Mouse (Mus musculus): Measurements from ENCODE around the gene C1rb.

DNA sequence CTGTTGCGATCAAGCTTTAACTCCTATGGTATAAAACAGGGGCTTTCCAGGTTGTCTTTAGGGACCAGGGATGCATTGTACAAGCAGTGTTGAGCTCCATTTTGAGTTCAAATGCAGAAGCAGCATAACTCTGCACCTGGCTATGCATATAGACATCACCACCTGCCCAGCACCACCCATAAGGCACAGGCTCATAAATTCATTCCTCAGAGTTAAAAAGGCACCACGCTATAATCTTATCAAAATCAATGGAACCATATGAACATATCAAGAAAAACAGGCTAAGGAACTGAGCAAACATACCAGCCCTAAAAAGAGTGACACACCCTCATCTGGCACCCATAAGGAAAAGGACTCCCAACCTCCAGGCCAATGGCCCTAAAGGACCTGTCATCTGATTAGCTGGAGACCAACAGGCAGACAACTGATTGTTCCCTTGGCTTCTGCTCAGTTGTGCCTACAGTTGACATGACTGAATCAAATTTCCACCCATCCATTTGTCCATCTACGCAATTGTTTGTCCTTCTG is 21.0 kb upstream of the C1rb start:
- no peak for TF ChIP-seq USF1 (IDR thresholded peaks at IDR 0.05; ENCODE audit: low read depth, low read length)
- TF ChIP-seq NELFE (IDR thresholded peaks at IDR 0.05; ENCODE audit: low read depth, low read length) = no peak
- TF ChIP-seq TCF12 (IDR thresholded peaks at IDR 0.05; ENCODE audit: low read depth, low read length) = no peak
- TF ChIP-seq CHD1 (IDR thresholded peaks at IDR 0.05; ENCODE audit: low read depth, low read length) = no peak
- no peak for TF ChIP-seq EP300 (IDR thresholded peaks at IDR 0.05; ENCODE audit: low read depth in 1 of 2, low read length in 2 of 2)
- no peak for TF ChIP-seq SMC3 (IDR thresholded peaks at IDR 0.05; ENCODE audit: low read depth, low read length)
- no peak for TF ChIP-seq CTCF (IDR thresholded peaks at IDR 0.05 in 2 of 3, conservative IDR thresholded peaks at IDR 0.05 in 1 of 3; ENCODE audit: control insufficient read depth in 1 of 3, insufficient read depth in 1 of 3, low read depth in 2 of 3, low read length in 3 of 3, poor library complexity in 1 of 3, severe bottlenecking in 1 of 3)
- no peak for TF ChIP-seq RAD21 (IDR thresholded peaks at IDR 0.05; ENCODE audit: low read depth, low read length)

All from MEL (cell line).